Mouse (Mus musculus) cerebellum, adult 2 months (tissue): Measurements from ENCODE around the gene Lrp8.

Experiments
- CTCF ChIP-seq: fragments of 200-500 bp; IDR thresholded peaks from 2 replicates; pipeline ENCODE4 v1.5.1; 2011; ENCODE audit warnings: low read depth, mild to moderate bottlenecking, control low read depth, low read length, moderate library complexity, borderline replicate concordance; ENCODE audit not compliant: insufficient read depth
- POLR2A ChIP-seq: fragments of 200-500 bp; IDR thresholded peaks from 2 replicates; pipeline ENCODE4 v1.6.1; 2011; ENCODE audit warnings: low read length, control low read depth, borderline replicate concordance; ENCODE audit not compliant: insufficient read depth

DNA sequence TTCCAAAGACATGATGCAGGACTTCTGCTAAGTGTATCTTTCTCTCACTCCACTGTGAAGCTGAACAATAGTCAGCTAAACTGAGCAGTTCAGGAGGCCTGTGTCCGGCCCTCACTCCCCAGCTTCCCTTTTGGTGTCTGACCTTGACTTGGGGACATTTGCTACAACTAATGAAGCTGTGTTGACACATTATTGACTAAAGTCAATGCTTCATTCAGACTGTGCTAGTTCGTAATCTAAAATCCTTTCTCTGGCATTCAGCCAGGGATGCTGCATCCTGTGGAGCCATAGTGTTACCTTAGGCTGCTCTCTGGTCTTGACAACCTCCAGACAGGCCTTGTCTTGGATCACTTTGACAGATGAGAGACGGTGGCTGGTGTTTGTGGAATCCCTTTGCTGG, 39.1 kb upstream of the Lrp8 start:
- TF ChIP-seq CTCF (no peak), POLR2A (no peak)
